11 mouse cellular contexts compared by ENCODE assay signal in genomic region chr7:4087238-4087895, GRCm38 (mm10). TPM values are rescaled to one million over a fixed set of nuclear protein-coding genes. Genes with fewer than 3 reads are reported as not detected.
DNase-seq lines count a peak whose midpoint lies in the region; ATAC-seq and TF ChIP-seq lines count a peak whose summit lies in the region.
"Had no signal": no experiment of that assay in that cellular context is flagged by ENCODE, and none has a peak within 500 bp of the region (broad histone marks: within the 10 kb centered on the region; RNA-seq: fewer than 3 reads in every experiment).

No protein-coding gene starts in this region.

- no peak overlapping the region for H3K9ac ChIP-seq in forebrain, postnatal 0 days
- H3K9ac ChIP-seq in forebrain, embryonic 11.5 days (ENCODE audit: low read length) = no peak overlapping the region
- H3K9ac ChIP-seq in hindbrain, embryonic 16.5 days (ENCODE audit: low read depth, low read length) = no peak overlapping the region
- H3K9ac ChIP-seq: lung, embryonic 15.5 days had no signal

- ATAC-seq in forebrain, postnatal 0 days = peak; percentile 85
- ATAC-seq in forebrain, embryonic 11.5 days (replicated peaks; ENCODE audit: low FRiP score) = no peak
- ATAC-seq in hindbrain, embryonic 16.5 days = no peak

- no peak overlapping the region for H3K4me3 ChIP-seq in forebrain, postnatal 0 days (ENCODE audit: low read depth, low read length)
- no peak overlapping the region for H3K4me3 ChIP-seq in forebrain, embryonic 11.5 days (ENCODE audit: low read depth, low read length)
- no peak overlapping the region for H3K4me3 ChIP-seq in hindbrain, embryonic 16.5 days (ENCODE audit: low read length)
- no peak overlapping the region for H3K4me3 ChIP-seq in cerebellum, adult 2 months (replicated peaks; ENCODE audit: insufficient read depth, low read depth, low read length)
- H3K4me3 ChIP-seq: lung, embryonic 15.5 days had no signal

- no peaks in the 10 kb centered on the region for H3K9me3 ChIP-seq in forebrain, postnatal 0 days (ENCODE audit: low read length)
- H3K9me3 ChIP-seq in forebrain, embryonic 11.5 days (ENCODE audit: control insufficient read depth, low read length) = no peaks in the 10 kb centered on the region
- H3K9me3 ChIP-seq in hindbrain, embryonic 16.5 days (ENCODE audit: control insufficient read depth, low read length) = no peaks in the 10 kb centered on the region
- H3K9me3 ChIP-seq: lung, embryonic 15.5 days had no signal

- H3K36me3 ChIP-seq in forebrain, postnatal 0 days (ENCODE audit: insufficient read depth) = no peaks in the 10 kb centered on the region
- no peaks in the 10 kb centered on the region for H3K36me3 ChIP-seq in forebrain, embryonic 11.5 days (ENCODE audit: control insufficient read depth, insufficient read depth, low read length)
- H3K36me3 ChIP-seq in hindbrain, embryonic 16.5 days (ENCODE audit: control insufficient read depth, insufficient read depth, low read length) = no peaks in the 10 kb centered on the region
- H3K36me3 ChIP-seq: lung, embryonic 15.5 days had no signal

- no peak for TF ChIP-seq CTCF in forebrain, postnatal 0 days (IDR thresholded peaks at IDR 0.05; ENCODE audit: low read depth)
- no peak for TF ChIP-seq CTCF in cerebellum, adult 2 months (IDR thresholded peaks at IDR 0.05; ENCODE audit: borderline replicate concordance, insufficient read depth, low read depth, low read length)

- no peaks in the 10 kb centered on the region for H3K27me3 ChIP-seq in forebrain, postnatal 0 days (ENCODE audit: insufficient read depth, low read length)
- H3K27me3 ChIP-seq in forebrain, embryonic 11.5 days (ENCODE audit: control insufficient read depth, insufficient read depth, low read length) = no peaks in the 10 kb centered on the region
- no peaks in the 10 kb centered on the region for H3K27me3 ChIP-seq in hindbrain, embryonic 16.5 days (replicated peaks; ENCODE audit: control insufficient read depth, insufficient read depth, low read length)
- H3K27me3 ChIP-seq in cerebellum, adult 2 months (ENCODE audit: control insufficient read depth, insufficient read depth, low read length) = no peaks in the 10 kb centered on the region
- H3K27me3 ChIP-seq: lung, embryonic 15.5 days had no signal

- no peak overlapping the region for H3K27ac ChIP-seq in forebrain, postnatal 0 days (ENCODE audit: low read depth, low read length)
- no peak overlapping the region for H3K27ac ChIP-seq in forebrain, embryonic 11.5 days (ENCODE audit: low read depth, low read length)
- H3K27ac ChIP-seq in hindbrain, embryonic 16.5 days (ENCODE audit: low read depth, low read length) = no peak overlapping the region
- no peak overlapping the region for H3K27ac ChIP-seq in cerebellum, adult 2 months (ENCODE audit: insufficient read depth, low read length)
- H3K27ac ChIP-seq: lung, embryonic 15.5 days had no signal

- H3K4me2 ChIP-seq in forebrain, postnatal 0 days (ENCODE audit: low read depth) = no peak overlapping the region
- H3K4me2 ChIP-seq in forebrain, embryonic 11.5 days (ENCODE audit: low read depth, low read length, severe bottlenecking) = no peak overlapping the region
- no peak overlapping the region for H3K4me2 ChIP-seq in hindbrain, embryonic 16.5 days (ENCODE audit: low read length)
- H3K4me2 ChIP-seq: lung, embryonic 15.5 days had no signal

- no peaks in the 10 kb centered on the region for H3K4me1 ChIP-seq in forebrain, postnatal 0 days (ENCODE audit: insufficient read depth)
- H3K4me1 ChIP-seq in forebrain, embryonic 11.5 days (replicated peaks; ENCODE audit: control insufficient read depth, insufficient read depth, low read length) = no peaks in the 10 kb centered on the region
- no peaks in the 10 kb centered on the region for H3K4me1 ChIP-seq in hindbrain, embryonic 16.5 days (ENCODE audit: control insufficient read depth, insufficient read depth, low read depth, low read length)
- H3K4me1 ChIP-seq in cerebellum, adult 2 months (ENCODE audit: control insufficient read depth, insufficient read depth, low read length) = no peaks in the 10 kb centered on the region
- H3K4me1 ChIP-seq: lung, embryonic 15.5 days had no signal

- DNase-seq in forebrain, postnatal 0 days = peak; percentile 46
- DNase-seq in forebrain, embryonic 11.5 days (ENCODE audit: low spot score) = no peak
- peak; percentile 21 for DNase-seq in 416B (ENCODE audit: low read depth)
- DNase-seq in frontal cortex, postnatal 36 days (ENCODE audit: low spot score in 2 of 2) = peak; percentile 33 to 84
- DNase-seq in right cerebral cortex, postnatal 10 days (ENCODE audit: low spot score in 2 of 2) = peak; percentile 72 to 88
- DNase-seq in ovary, postnatal 10 days (ENCODE audit: low spot score) = no peak
- DNase-seq in cerebellum, adult 2 months = no peak
- DNase-seq: heart, adult 11 months; kidney, adult 2 months had no signal

- no peak for TF ChIP-seq POLR2A in cerebellum, adult 2 months (IDR thresholded peaks at IDR 0.05; ENCODE audit: borderline replicate concordance, insufficient read depth, low read length)

- WGBS in forebrain, postnatal 0 days = 82% methylated on average over 4 of the region's 4 CpGs
- WGBS in forebrain, embryonic 11.5 days = 80% methylated on average over 4 of the region's 4 CpGs
- WGBS in hindbrain, embryonic 16.5 days = 83% methylated on average over 4 of the region's 4 CpGs
- WGBS in cerebellum, adult 2 months = 74% methylated on average over 4 of the region's 4 CpGs

RNA-seq across cellular contexts. Expression of gene Lair1, which starts 24.4 kb away (rescaled TPM):
- 2.0 and 3.2 TPM in 2 replicates for total RNA-seq in forebrain, postnatal 0 days (2014; rRNA removed)
- polyA plus RNA-seq in forebrain, postnatal 0 days (2015; fragmentation: Nextera tagmentation; extraction: Ambion mirVana) = 1.3 and 2.2 TPM in 2 replicates
- polyA plus RNA-seq in forebrain, embryonic 11.5 days (2014; fragmentation: Nextera tagmentation; extraction: Ambion mirVana) = 1.2 and 1.4 TPM in 2 replicates
- polyA plus RNA-seq in hindbrain, embryonic 16.5 days (2015; fragmentation: Nextera tagmentation; extraction: Ambion mirVana) = 3.1 and 3.5 TPM in 2 replicates
- polyA plus RNA-seq in cerebellum, adult 2 months (2012; rRNA removed) = 4.6 and 5.0 TPM in 2 replicates

RNA-seq across cellular contexts. Expression of gene Ttyh1, which starts 31.8 kb away (rescaled TPM):
- 180 and 204 TPM in 2 replicates for total RNA-seq in forebrain, postnatal 0 days (2014; rRNA removed)
- 90.0 and 160 TPM in 2 replicates for polyA plus RNA-seq in forebrain, postnatal 0 days (2015; fragmentation: Nextera tagmentation; extraction: Ambion mirVana)
- 87.3 and 96.0 TPM in 2 replicates for polyA plus RNA-seq in forebrain, embryonic 11.5 days (2014; fragmentation: Nextera tagmentation; extraction: Ambion mirVana)
- 204 and 239 TPM in 2 replicates for polyA plus RNA-seq in hindbrain, embryonic 16.5 days (2015; fragmentation: Nextera tagmentation; extraction: Ambion mirVana)
- polyA plus RNA-seq in cerebellum, adult 2 months (2012; rRNA removed) = 626 and 638 TPM in 2 replicates

RNA-seq across cellular contexts. Expression of gene Leng8, which starts 49.5 kb away (rescaled TPM):
- total RNA-seq in forebrain, postnatal 0 days (2014; rRNA removed) = 124 and 174 TPM in 2 replicates
- 20.5 and 35.8 TPM in 2 replicates for polyA plus RNA-seq in forebrain, postnatal 0 days (2015; fragmentation: Nextera tagmentation; extraction: Ambion mirVana)
- polyA plus RNA-seq in forebrain, embryonic 11.5 days (2014; fragmentation: Nextera tagmentation; extraction: Ambion mirVana) = 77.4 and 77.5 TPM in 2 replicates
- polyA plus RNA-seq in hindbrain, embryonic 16.5 days (2015; fragmentation: Nextera tagmentation; extraction: Ambion mirVana) = 57.4 and 75.4 TPM in 2 replicates
- polyA plus RNA-seq in cerebellum, adult 2 months (2012; rRNA removed) = 587 and 614 TPM in 2 replicates

Comparison
In these comparisons a context has a peak if more than half of its experiments do, and no peak if none do; other contexts are left out.
1. DNase-seq: peak in forebrain, postnatal 0 days (single experiment), 416B (single experiment), frontal cortex, postnatal 36 days (2 of 2) and right cerebral cortex, postnatal 10 days (2 of 2); none in forebrain, embryonic 11.5 days (single experiment), ovary, postnatal 10 days (single experiment) and cerebellum, adult 2 months (0 of 2).